Mouse (Mus musculus) erythroblast, embryonic 14.5 days (primary cell): ENCODE results near the gene Hapln4.

Experiments
- GATA1 ChIP-seq: IDR thresholded peaks from 2 replicates; pipeline ENCODE4 v1.6.1; 2012; ENCODE audit warnings: low read length, inconsistent platforms, mixed read lengths
- TAL1 ChIP-seq: IDR thresholded peaks from 3 replicates; pipeline ENCODE4 v1.6.1; 2012; ENCODE audit warnings: low read length, inconsistent platforms, mixed read lengths

DNA sequence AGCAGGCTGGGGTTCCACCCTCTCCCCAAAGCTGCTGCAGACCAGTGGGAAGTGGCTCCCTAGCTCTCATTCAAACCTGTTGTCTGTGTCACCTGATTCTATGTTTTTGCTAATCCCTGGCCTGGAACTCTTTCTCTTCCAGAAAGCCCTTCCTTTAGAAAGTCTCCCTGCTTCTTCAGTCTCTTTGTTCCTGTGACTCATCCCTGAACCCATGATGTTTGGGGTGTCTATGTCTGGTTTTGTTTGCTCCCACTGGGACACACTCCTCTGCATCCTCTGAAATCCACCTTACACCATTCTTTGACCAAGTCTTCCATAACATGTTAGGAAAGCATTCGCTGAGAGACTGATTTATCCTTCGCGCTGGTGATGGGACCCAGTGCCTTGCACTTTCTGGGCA lies 46.8 kb downstream of the Hapln4 start:
- TF ChIP-seq GATA1 (no peak), TAL1 (no peak)
